Mouse (Mus musculus) right cerebral cortex, postnatal 10 days (tissue): ENCODE data around the gene Tifa.

ENCODE experiments used
- DNase-seq, 2 experiments: peaks; one replicate each; pipeline ENCODE4 v3.0.0; 2021; ENCODE audit warnings: low spot score in 2 of 2

Tifa gene

DNA sequence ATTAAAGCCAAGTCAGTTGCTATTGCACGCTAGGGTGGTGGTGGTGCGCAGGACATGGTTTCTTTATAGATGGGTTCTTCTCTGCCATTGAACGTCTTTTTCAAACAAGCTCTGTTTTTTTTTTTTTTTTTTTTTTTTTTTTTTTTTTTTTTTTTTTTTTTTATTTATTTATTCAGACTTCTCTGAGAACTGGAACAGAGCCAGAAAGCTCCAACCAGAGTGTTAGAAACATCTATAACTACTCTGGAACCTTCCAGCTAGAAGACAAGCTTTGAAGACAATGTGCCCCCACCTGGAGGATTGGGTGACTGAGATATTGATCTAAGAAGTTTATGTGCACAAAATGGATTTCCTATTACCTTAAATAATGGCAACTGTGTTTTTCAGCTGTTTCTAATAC lies 74.0 kb downstream of the Tifa start:
- DNase-seq: no peak

DNA sequence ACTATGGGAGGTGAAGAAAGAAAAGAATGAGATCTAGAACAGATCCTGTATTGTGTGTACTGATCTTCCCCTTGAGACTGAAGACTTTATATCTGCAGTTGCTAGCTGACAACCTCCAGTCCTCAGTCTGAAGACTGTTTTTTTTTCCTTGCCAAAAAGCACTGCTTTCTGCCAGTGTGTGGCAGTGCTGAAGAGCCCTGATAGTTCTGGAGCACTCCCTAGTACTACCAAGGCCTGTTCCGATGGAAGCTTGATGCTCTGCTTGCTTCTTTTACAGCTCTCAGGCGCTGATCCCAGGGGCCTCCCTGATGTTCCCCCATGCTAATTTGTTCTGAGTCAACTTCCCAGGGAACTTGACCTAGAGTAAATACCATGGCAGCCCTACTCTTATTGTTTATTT lies 74.6 kb downstream of the Tifa start:
- DNase-seq: no peak

DNA sequence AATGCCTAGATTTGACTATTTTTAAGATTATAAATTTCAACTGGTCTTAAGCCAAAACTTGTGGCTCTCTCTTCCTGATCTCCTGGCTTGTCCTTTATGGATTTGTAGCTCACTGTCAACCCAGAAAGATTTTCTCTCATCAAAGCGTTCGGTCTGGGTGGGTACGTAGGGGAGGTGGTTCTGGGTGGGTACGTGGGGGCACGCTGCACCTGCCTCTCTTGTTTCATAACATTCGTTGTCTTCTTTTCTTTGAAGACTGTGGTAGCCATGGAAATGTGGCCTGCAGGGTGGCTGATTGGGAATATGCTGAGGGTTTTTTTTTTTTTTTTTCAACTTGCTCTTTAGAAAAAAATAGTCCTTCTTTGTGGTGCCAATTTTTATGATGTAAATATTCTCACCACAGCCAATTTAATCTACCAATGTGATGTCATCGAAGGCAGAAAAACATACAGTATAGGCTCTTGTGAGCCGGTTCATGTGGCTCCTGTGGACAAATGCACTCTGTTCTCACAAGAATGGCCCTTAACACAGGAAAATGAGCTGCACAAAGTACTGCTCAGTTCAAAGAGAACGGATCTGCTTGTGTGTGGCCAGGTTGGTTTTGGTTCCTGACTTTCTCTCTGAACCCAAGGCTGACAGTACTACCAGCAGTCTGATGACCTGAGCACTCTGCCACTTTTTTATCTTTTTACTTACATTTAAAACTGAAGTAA lies 78.6 kb downstream of the Tifa start:
- DNase-seq: no peak

DNA sequence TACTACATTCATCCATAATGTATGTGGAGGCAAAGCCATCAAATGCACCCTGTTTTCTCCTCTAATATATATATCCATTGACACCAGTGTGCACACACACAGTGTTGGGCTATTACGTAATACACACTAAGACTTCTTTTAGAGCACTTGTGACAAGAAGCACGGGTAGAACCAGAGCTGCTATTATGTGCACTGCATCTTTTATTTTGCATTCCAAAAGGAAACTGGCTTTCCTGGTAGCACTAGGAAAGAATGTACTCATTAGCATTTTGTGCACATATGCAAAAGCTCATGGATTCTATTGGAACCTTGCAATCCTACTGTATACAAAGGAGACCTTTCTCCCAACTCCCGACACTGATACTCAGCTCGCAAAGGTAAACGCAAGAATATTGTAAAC lies 79.3 kb downstream of the Tifa start:
- DNase-seq: no peak

DNA sequence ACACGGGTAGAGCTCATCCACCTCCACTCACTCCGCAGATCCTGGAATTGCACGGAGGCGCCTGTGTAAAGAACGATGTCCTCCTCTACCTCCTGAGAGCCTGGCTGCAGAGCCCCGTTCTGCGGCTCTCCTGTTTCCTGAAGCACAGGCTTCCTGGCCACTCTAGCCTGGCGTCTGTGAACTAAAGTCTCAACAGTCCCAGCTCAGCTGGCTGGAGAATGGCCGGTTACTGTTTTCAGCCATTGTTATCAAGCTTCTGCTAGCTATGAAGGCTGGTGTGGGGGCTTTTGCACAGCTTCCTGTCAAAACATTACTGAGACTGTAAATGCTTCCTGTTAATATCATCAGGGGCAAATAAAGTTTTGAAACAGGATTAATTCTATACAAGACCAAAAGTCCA lies 82.0 kb downstream of the Tifa start:
- DNase-seq: no peak

DNA sequence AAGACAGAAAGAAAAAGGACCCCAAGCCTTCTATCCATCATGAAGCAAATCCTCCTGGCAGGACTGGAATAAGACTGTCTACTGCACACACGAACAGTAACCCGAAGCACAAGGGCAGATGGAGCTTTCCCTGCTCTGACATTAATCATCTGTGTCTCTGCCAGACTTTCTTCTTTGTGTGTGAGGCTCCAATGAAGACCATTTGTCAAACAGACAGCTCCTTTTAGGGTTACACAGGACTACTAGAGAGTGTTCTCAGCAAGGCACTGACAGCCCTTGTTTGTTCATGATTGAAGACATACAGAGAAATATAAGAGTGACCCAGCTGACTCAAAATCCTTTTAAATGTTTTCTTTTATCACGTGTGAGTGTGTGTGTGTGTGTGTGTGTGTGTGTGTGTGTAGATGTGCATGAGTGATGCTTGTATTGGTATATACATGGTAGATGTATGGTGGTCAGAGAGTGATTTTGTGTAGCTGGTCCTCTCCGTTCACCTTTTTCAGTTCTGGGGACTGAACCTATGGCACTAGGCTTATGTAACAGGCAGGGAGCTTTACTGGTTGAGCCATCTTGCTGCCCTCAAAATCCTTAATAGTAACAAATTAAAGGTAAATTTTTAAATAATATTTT lies 84.8 kb downstream of the Tifa start:
- no peak for DNase-seq

DNA sequence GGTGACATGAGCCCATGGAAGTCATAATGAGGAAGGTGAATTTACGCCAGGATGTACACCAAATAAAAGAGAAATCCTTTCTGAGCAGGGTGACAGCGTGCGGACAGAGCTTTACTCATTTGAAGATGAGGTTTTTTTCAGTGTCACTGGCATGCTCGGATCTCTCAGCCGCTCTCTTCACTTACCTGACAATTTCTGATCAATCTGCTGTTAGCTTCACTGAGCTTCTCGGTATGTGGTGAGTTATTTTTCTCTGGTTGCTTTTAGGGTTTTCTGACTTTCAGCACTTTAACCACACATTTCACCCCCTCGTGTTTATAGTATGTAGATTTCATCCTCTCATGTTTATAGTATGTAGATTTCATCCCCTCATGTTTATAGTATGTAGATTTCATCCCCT lies 85.5 kb downstream of the Tifa start:
- no peak for DNase-seq

DNA sequence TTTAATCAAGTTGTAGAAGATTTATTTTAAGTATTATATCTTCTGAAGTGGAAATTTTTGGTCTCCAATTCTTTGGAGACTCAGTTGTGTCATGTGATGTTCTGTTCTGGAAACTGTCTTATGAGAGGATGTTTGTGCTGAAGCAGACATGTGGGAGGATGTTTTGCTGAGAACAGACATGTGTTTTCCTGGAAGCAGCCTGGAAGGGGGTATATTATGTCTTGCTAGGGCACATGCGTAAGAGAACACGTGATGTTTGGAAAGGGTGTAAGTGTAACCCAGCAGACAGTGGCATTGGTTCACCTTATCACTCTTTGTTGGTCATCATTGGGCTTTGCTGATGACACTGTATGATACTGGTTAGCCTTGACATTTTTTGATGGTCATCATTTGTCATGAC lies 85.9 kb downstream of the Tifa start:
- DNase-seq: no peak

DNA sequence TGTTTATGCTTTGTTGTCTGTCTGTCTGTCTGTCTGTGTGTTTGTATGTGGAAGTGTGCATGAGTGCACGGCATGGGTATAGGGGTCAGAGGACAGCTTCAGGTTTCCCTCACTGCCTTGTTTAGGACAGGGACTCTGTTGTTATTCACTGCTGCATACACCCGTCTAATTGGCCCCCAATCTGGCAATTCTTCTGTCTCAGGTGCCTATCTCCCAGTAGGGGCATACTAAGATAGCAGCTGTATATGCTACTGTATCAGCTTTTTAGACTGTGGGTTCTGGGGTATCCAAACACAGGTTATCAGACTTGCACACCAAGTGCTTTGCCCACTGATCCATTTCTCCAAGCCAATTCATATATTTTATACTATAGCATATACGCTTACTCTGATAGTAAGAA lies 90.4 kb downstream of the Tifa start:
- no peak for DNase-seq

DNA sequence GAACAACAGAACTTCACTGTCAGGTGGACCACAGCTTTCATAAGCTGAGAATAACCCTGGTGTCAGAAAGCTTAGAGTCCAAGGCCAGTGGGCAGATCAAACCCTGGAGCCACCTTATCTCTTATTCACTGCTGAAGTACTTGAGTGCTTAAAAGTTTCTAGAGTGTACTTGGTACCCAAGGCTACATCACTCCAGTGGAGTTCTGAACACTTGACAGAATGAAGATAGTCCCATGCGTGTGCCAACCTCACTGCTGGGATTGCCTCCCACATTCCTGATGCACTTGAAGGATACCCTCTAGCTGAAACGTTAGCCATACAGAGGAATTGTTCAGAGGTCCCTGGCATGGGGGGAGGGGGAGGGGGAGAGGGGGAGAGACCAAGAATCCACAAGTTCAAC lies 92.1 kb downstream of the Tifa start:
- DNase-seq: no peak
